Mouse (Mus musculus) ES-E14 (cell line): Measurements from ENCODE around the gene Nr1h4. TPM values are rescaled to one million over a fixed set of nuclear protein-coding genes. Genes with fewer than 3 reads are reported as not detected.

Source experiments
- DNase-seq: peaks from one replicate; pipeline ENCODE4 v3.0.0-alpha.2; 2013; ENCODE audit warnings: low read depth, low spot score
- H3K27ac ChIP-seq: 2 replicates; pipeline ENCODE4 v1.5.1; 2012; ENCODE audit warnings: low read depth, mild to moderate bottlenecking, low read length, moderate library complexity, mixed read lengths; ENCODE audit not compliant: poor library complexity, insufficient read depth, severe bottlenecking
- H3K36me3 ChIP-seq: 2 replicates; pipeline ENCODE4 v1.6.1; 2012; ENCODE audit warnings: mild to moderate bottlenecking, low read length, moderate library complexity, mixed read lengths; ENCODE audit not compliant: control insufficient read depth, poor library complexity, insufficient read depth, severe bottlenecking
- H3K4me1 ChIP-seq, 2 experiments: fragments of 150-350 bp in 1 of 2; sonication (generic) in 1 of 2; 2 replicates each; pipeline ENCODE4 v1.6.1; 2012; ENCODE audit warnings: low read length in 2 of 2, mild to moderate bottlenecking in 1 of 2, mixed read lengths in 1 of 2; ENCODE audit not compliant: control insufficient read depth in 2 of 2, insufficient read depth in 2 of 2, poor library complexity in 1 of 2
- H3K4me3 ChIP-seq, 2 experiments: fragments of 150-350 bp in 1 of 2; sonication (generic) in 1 of 2; 2 replicates each; pipeline ENCODE4 v1.5.1; 2012; ENCODE audit warnings: low read length in 2 of 2, low read depth in 1 of 2, mild to moderate bottlenecking in 1 of 2, mixed read lengths in 1 of 2; ENCODE audit not compliant: insufficient read depth in 1 of 2, poor library complexity in 1 of 2, severe bottlenecking in 1 of 2
- H3K9ac ChIP-seq: 2 replicates; pipeline ENCODE4 v1.6.1; 2012; ENCODE audit warnings: low read depth, mild to moderate bottlenecking, low read length, mixed read lengths; ENCODE audit not compliant: poor library complexity, insufficient read depth, severe bottlenecking
- H3K9me3 ChIP-seq: fragments of 150-350 bp; sonication (generic); 2 replicates; pipeline ENCODE4 v1.6.1; 2012; ENCODE audit warnings: low read depth, mild to moderate bottlenecking, low read length; ENCODE audit not compliant: control insufficient read depth, insufficient read depth
- CHD2 ChIP-seq: IDR thresholded peaks from 2 replicates; pipeline ENCODE4 v1.6.1; 2014; ENCODE audit warnings: mild to moderate bottlenecking, low read depth, low read length, inconsistent platforms
- HCFC1 ChIP-seq: IDR thresholded peaks from 2 replicates; pipeline ENCODE4 v1.6.1; 2012; ENCODE audit warnings: low read length, inconsistent platforms, borderline replicate concordance; ENCODE audit not compliant: insufficient read depth
- MAFK ChIP-seq: IDR thresholded peaks from 2 replicates; pipeline ENCODE4 v1.6.1; 2014; ENCODE audit warnings: mild to moderate bottlenecking, low read depth, low read length, inconsistent platforms; ENCODE audit not compliant: insufficient read depth
- ZC3H11A ChIP-seq: IDR thresholded peaks from 2 replicates; pipeline ENCODE4 v1.6.1; 2012; ENCODE audit warnings: low read depth, mild to moderate bottlenecking, inconsistent platforms, low read length, borderline replicate concordance
- ZNF384 ChIP-seq: IDR thresholded peaks from 2 replicates; pipeline ENCODE4 v1.6.1; 2012; ENCODE audit warnings: low read depth, low read length, inconsistent platforms
- in situ Hi-C, 2 experiments: fragments of 600-800 bp; cut with MboI; formaldehyde crosslinking; loops; one replicate each; pipeline ENCODE4 v1.15.1; 2025; ENCODE audit warnings: low sequenced_read_pairs in 2 of 2, inconsistent platforms in 1 of 2; ENCODE audit not compliant: unreplicated experiment in 2 of 2
- total RNA-seq: library from RNA; depleted of rRNA; stranded (reverse); fragments of 300-350 nt; gene quantifications from 2 replicates; pipeline ENCODE4 v1.2.3, GENCODE M21; 2012

Gene Nr1h4
- total RNA-seq, 1 experiment = not detected

GRCm38 (mm10) chr10:89542321-89542720 is 8.9 kb upstream of the Nr1h4 start:
- Histone ChIP-seq H3K9ac (no peak overlapping the region), H3K4me3 (no peak overlapping the region), H3K4me1 (no peaks in the 10 kb centered on the region), H3K36me3 (no peaks in the 10 kb centered on the region), H3K9me3 (no peaks in the 10 kb centered on the region), H3K27ac (no peak overlapping the region)
- in situ Hi-C loops = no loop called here
- DNase-seq = no peak
- TF ChIP-seq MAFK (no peak), ZC3H11A (no peak), ZNF384 (no peak), CHD2 (no peak)

DNA sequence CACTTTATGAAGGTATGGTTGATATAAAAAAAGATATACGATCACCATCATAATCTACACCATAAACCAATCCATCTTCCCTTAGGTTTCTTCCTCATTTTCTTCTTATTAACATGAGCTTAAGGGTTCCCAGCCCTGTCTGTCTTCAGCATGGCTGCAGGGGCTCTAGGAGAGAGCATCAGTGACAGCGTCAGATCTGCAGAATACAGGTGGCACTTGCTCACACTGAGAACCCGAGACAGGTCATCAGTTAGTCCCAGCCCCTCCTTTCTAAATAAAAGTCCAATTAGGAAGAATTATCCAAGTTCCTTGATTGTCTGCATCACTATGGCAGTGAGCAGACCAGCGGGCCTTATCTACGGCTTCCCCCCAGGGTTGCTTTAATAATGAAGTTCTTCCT is 934 bp downstream of the Nr1h4 start:
- no peak overlapping the region for H3K9ac ChIP-seq
- in situ Hi-C loops = no loop called here
- no peak for DNase-seq
- H3K9me3 ChIP-seq = no peaks in the 10 kb centered on the region
- TF ChIP-seq ZC3H11A = no peak
- TF ChIP-seq HCFC1 = no peak
- no peak for TF ChIP-seq CHD2
- no peak for TF ChIP-seq MAFK
- H3K4me1 ChIP-seq = no peaks in the 10 kb centered on the region; a peak in 1 of 4 replicates
- H3K27ac ChIP-seq = no peak overlapping the region
- no peaks in the 10 kb centered on the region for H3K36me3 ChIP-seq
- no peak overlapping the region for H3K4me3 ChIP-seq

- no peak overlapping the region for H3K27ac ChIP-seq
- in situ Hi-C loops = no loop called here
Observed at GRCm38 (mm10) chr10:89531976-89532375, 1.4 kb downstream of the Nr1h4 start.

DNA sequence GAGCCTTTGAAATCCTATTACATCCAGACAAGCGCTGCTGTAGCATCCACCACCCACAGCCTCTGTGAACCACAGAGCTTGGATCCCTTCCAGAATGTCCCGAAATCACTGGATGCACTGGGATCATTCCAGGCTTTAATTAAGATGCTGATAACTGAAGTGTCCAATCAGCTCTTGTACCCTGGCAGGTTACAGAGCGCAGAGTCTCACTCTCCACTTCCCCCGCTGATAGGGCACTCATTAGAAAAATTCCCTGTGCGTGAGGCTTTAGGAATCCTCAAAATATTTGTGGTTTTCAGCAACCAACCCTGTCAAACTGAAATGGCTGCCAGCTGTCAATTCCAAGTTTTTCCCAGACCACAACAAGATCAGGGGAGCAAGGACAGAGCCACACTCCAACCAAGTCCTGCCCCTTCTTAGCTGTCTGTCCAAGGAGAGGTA is 2.2 kb downstream of the Nr1h4 start:
- no peak overlapping the region for H3K9ac ChIP-seq
- in situ Hi-C loops = no loop called here
- H3K36me3 ChIP-seq = no peaks in the 10 kb centered on the region
- no peak overlapping the region for H3K27ac ChIP-seq
- DNase-seq = no peak
- no peak overlapping the region for H3K4me3 ChIP-seq
- TF ChIP-seq ZNF384 (no peak), ZC3H11A (no peak), CHD2 (no peak), HCFC1 (no peak), MAFK (no peak)
- no peaks in the 10 kb centered on the region for H3K9me3 ChIP-seq
- H3K4me1 ChIP-seq = no peaks in the 10 kb centered on the region; a peak in 1 of 4 replicates

More at GRCm38 (mm10) chr10:89531976-89532375, 1.4 kb downstream of the Nr1h4 start:
- TF ChIP-seq MAFK (no peak), ZNF384 (no peak), HCFC1 (no peak), CHD2 (no peak), ZC3H11A (no peak)
- H3K9me3 ChIP-seq = no peaks in the 10 kb centered on the region
- H3K4me1 ChIP-seq = no peaks in the 10 kb centered on the region; a peak in 1 of 4 replicates
- DNase-seq = no peak
- no peak overlapping the region for H3K9ac ChIP-seq
- no peaks in the 10 kb centered on the region for H3K36me3 ChIP-seq
- H3K4me3 ChIP-seq = no peak overlapping the region

DNA sequence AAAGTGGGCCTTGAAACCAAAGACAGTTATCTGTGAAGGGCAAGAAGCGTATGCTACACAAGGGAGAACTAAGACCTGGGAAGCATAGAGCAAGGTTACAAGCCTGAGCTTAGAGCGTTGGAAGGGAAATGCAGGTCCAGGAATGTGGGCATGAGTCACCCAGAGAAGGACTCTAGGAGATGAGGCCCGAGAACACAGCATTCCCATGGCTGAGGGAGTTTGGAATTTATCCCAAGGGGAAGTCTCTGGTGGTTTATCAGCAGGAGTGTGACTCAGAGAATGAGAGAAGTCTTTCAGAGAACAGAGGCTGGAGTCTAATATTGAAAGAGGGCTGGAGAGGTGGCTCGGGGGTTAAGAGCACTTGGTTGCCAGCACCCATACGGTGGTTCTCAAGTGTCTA is 6.3 kb downstream of the Nr1h4 start:
- in situ Hi-C loops = no loop called here
- Histone ChIP-seq H3K4me1 (no peaks in the 10 kb centered on the region), H3K36me3 (no peaks in the 10 kb centered on the region), H3K9ac (no peak overlapping the region), H3K9me3 (no peaks in the 10 kb centered on the region), H3K4me3 (no peak overlapping the region), H3K27ac (no peak overlapping the region)
- TF ChIP-seq CHD2 (no peak), HCFC1 (no peak), MAFK (no peak), ZC3H11A (no peak)
- DNase-seq = no peak
